Mouse (Mus musculus) retina, embryonic 14.5 days (tissue): ENCODE measurements around the gene Gopc.
"Not testable (repeated sequence)": the region's sequence is repeated elsewhere in the genome, so short reads cannot be mapped to it uniquely, and the experiment has no call there.

Experiments
- DNase-seq: peaks from one replicate; pipeline ENCODE4 v3.0.0-alpha.2; 2015; ENCODE audit warnings: low spot score

Gene Gopc

GRCm38 (mm10) chr10:52387192-52387591 is 5.3 kb upstream of the Gopc start:
- DNase-seq: no peak

- DNase-seq: peak; percentile 84
Measured at GRCm38 (mm10) chr10:52384823-52385610, 3.1 kb upstream of the Gopc start.

GRCm38 (mm10) chr10:52383522-52383921 is 1.6 kb upstream of the Gopc start:
- DNase-seq: no peak

GRCm38 (mm10) chr10:52383022-52383421 is 1.1 kb upstream of the Gopc start:
- DNase-seq: no peak

- DNase-seq: no peak
Measured at GRCm38 (mm10) chr10:52381321-52381801, 563 bp downstream of the Gopc start.

GRCm38 (mm10) chr10:52377813-52378212 is 4.1 kb downstream of the Gopc start:
- DNase-seq: no peak

GRCm38 (mm10) chr10:52376422-52376821 is 5.5 kb downstream of the Gopc start:
- DNase-seq: no peak

GRCm38 (mm10) chr10:52374651-52375050 is 7.3 kb downstream of the Gopc start:
- no peak for DNase-seq

- no peak for DNase-seq
Measured at GRCm38 (mm10) chr10:52373834-52374233, 8.1 kb downstream of the Gopc start.

- DNase-seq: no peak
Measured at GRCm38 (mm10) chr10:52368376-52368775, 13.5 kb downstream of the Gopc start.

- no peak for DNase-seq
Measured at GRCm38 (mm10) chr10:52360862-52361609, 20.9 kb downstream of the Gopc start.

GRCm38 (mm10) chr10:52360241-52360735 is 21.6 kb downstream of the Gopc start:
- DNase-seq: no peak

GRCm38 (mm10) chr10:52358467-52358866 is 23.5 kb downstream of the Gopc start, which contains the start of gene Gm26741:
Gm26741 (plus strand) TSS chr10:52358767.
- no peak for DNase-seq

GRCm38 (mm10) chr10:52353184-52353583 is 28.7 kb downstream of the Gopc start:
- peak; percentile 8 for DNase-seq

- DNase-seq: not testable (repeated sequence)
Measured at GRCm38 (mm10) chr10:52343324-52343723, 38.6 kb downstream of the Gopc start.

GRCm38 (mm10) chr10:52331007-52331406 is 50.9 kb downstream of the Gopc start:
- peak; percentile 72 for DNase-seq

GRCm38 (mm10) chr10:52321918-52322317 is 60.0 kb downstream of the Gopc start:
- DNase-seq: no peak

- DNase-seq: no peak
Measured at GRCm38 (mm10) chr10:52319506-52320286, 62.2 kb downstream of the Gopc start.

GRCm38 (mm10) chr10:52309196-52309595 is 72.7 kb downstream of the Gopc start:
- DNase-seq: no peak

GRCm38 (mm10) chr10:52304574-52304973 is 77.3 kb downstream of the Gopc start:
- DNase-seq: no peak

GRCm38 (mm10) chr10:52302271-52302670 is 79.7 kb downstream of the Gopc start:
- no peak for DNase-seq

GRCm38 (mm10) chr10:52301766-52302165 is 80.2 kb downstream of the Gopc start:
- DNase-seq: no peak
